Mouse (Mus musculus) fat pad, adult 2 months (tissue): Measurements from ENCODE around the gene Slc28a2.
"Not testable (repeated sequence)": the region's sequence is repeated elsewhere in the genome, so short reads cannot be mapped to it uniquely, and the experiment has no call there.

Source experiments
- DNase-seq: peaks from one replicate; pipeline ENCODE4 v3.0.0-alpha.2; 2011; ENCODE audit warnings: low read depth, low spot score; ENCODE audit errors: extremely low read depth

The Slc28a2 gene

DNA sequence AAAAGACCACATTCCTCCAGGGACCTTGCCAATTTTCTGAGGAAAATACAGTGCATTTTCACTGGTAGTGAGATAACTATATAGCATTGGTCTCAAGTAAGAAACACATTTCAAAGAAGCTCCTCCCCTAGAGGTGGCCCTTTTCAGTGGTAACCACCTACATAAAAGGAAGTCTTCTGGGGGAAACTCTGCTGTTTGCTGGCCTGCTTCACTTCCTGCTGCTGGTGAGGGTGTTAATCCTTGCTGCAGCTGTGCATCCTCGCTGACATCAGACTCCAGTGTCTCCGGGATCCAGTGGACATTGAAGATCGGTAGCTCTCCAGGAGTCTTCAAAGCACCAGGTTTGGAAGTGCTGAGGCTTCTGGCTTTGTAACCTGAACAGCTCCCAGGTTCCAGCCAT lies at the start of gene Slc28a2:
Slc28a2 (plus strand) TSS at position 278 of the 400 bp plus-strand sequence.
- not testable (repeated sequence) for DNase-seq

GRCm38 (mm10) chr2:122377215-122377674 lies 49.0 kb upstream of the Slc28a2 start:
- no peak for DNase-seq

- DNase-seq: no peak
These were observed 48.5 kb upstream of the Slc28a2 start for GRCm38 (mm10) chr2:122377751-122378246.

DNA sequence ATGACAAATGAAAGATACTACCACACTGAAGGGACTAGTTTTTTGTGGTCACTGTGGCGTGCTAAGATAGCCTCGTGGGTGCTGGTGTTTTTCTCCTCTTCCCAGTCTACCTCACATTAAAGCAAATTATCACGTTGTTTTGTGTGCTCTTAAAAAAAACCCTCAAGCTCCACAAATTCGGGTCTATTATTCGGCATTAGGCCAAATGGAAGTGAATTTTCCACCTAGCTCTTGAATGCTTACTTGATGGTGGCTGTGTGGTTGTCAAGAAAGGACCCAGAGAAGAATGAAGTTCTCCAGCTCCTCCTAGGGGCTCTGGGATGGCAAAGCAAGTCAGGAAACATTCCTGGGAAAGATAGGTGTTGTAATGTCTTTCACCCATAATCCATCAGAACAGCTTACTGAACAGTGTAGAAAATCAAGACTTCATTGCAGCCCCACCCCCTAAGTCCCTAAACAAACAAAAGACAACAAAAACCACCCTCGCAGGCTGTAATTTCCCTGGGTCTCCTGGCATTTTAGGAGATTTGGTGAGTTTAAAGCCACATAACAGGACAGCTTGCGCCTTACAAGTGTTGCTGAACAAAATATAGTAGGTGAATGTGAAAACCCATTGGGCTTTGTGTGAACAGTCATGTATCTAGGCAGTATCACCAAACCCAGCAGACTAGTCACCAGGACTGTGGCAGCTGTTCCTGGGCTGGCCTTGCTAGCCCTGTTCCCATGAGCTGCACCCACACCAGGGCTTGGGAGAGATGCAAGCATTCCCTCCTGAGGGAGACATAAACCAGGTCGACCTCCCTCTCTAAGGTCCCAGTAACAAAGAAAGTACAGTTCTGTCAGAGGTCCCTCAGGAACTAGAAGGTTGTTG lies 47.6 kb upstream of the Slc28a2 start:
- no peak for DNase-seq

- no peak for DNase-seq
These were observed 47.0 kb upstream of the Slc28a2 start for GRCm38 (mm10) chr2:122379292-122379650.

GRCm38 (mm10) chr2:122380768-122381311 lies 45.4 kb upstream of the Slc28a2 start:
- no peak for DNase-seq

- no peak for DNase-seq
These were observed 44.8 kb upstream of the Slc28a2 start for GRCm38 (mm10) chr2:122381329-122382103.

- no peak for DNase-seq
These were observed 44.2 kb upstream of the Slc28a2 start for GRCm38 (mm10) chr2:122382121-122382520.

DNA sequence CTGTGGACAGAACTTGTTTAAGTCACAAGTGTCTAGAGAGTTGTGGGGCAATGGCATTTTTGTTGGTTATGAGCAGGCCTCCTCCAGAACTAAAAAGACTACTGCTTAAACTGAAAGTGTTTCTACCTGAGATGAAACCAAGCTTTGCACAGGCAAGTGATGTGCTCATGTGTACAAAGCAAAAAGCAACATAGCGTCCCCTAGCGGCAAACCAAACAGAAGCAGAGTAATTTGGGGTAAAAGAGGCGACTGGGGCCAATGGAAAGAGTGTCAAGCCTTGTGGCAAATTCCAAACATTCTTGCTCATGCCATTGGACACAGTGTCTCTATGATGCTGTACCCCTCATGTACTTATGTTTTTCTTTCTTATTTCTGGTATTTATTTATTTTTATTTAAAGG lies 41.2 kb upstream of the Slc28a2 start:
- DNase-seq: no peak

DNA sequence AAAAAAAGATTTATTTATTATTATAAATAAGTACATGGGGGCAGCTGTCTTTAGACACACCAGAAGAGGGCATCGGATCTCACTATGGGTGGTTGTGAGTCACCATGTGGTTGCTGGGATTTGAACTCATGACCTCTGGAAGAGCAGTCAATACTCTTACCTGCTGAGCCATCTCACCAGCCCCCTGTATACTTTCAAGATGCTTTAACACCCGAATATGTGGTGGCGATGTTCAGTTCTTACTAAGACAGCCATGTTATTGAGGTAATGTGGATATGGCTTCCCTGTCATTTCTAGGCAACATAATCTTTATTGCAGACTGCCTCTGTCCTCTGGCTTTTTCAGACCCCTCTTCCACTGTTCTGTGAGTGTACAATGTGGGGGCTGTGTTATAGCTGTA lies 39.1 kb upstream of the Slc28a2 start:
- not testable (repeated sequence) for DNase-seq

DNA sequence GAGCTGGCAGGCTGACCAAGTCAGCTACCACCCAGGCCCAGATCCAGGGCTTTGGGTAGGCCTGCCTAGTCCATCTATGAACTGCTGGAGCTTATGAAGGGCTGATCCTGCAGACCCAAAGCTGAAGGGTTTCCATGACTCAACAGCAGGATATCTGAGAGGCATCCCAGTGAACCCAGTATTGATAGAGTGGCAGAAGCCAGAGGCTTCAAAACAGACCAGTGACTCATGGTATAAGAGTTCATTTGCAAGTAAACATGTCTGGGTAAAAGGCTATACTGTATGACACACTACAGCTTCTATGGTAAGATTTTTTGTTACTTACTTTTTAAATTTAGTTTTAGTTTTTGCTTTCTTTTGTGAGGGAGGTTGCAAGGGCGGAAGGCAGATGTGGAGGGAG lies 30.1 kb upstream of the Slc28a2 start:
- DNase-seq: no peak

DNA sequence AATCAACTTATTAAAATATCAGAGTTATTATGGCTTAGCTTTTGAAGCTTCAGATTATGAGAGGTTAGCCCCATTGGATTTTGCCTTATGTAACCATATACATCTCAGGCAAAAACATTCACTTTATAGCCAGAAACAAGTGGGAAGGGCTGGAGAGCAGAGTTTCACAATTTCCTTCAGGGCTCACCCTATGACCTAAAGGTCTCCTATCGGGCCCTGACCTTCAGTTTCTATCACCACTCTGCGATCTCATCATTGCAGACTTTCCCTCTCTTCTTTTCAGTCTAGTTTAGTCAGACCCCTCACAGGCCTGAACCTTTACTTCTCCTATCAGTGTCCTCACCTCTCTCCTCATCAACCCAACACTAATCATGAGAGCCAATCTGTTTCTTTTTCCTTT lies 18.7 kb upstream of the Slc28a2 start:
- no peak for DNase-seq

GRCm38 (mm10) chr2:122408928-122409327 lies 17.3 kb upstream of the Slc28a2 start:
- DNase-seq: no peak

GRCm38 (mm10) chr2:122426645-122427044 lies 368 bp downstream of the Slc28a2 start:
- not testable (repeated sequence) for DNase-seq

- not testable (repeated sequence) for DNase-seq
These were observed 12.6 kb downstream of the Slc28a2 start for GRCm38 (mm10) chr2:122438706-122439482.

GRCm38 (mm10) chr2:122440521-122440920 lies 14.2 kb downstream of the Slc28a2 start:
- DNase-seq: not testable (repeated sequence)

- no peak for DNase-seq
These were observed 15.0 kb downstream of the Slc28a2 start for GRCm38 (mm10) chr2:122441000-122441933.

GRCm38 (mm10) chr2:122450351-122450750 lies 24.1 kb downstream of the Slc28a2 start:
- no peak for DNase-seq

DNA sequence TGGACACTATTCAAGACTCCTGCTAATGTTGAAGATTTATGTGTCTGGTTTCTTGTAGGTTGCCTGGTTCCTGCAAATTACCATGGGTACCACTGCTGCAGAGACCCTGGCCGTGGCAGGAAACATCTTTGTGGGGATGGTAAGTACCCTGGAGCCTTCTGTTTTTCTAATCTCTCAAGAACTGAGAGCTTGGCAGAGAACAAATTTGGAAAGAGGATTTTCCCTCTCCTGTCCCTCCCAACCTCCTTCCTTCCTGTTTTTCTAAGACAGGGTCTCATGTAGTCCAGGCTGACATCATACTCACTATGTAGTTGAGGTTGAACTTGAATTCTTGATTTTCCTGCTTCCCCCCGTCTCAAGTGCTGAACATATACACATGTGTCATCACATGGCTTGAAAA lies 26.1 kb downstream of the Slc28a2 start:
- DNase-seq: no peak

DNA sequence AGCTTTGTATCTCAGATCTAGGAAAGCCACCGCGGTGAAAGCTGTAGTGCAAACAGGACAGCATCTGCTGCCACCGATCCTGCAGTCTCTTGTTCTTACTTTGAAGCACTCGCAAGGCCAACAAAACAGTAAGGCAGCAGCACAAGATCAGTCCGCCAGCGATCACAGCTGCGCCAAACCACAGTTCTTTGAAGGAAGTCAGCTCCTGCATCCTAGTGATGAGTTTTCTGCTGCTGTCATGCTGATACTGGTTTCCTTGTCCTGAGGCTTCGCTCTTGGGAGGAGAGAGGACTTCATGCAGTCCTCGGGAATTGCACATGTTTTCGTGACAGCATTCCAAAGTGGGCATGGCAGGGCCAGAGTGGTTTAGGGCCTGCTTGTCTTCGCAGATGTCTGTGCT lies 40.6 kb downstream of the Slc28a2 start:
- DNase-seq: no peak
